Mouse (Mus musculus): ENCODE measurements around the gene Olfr9. TPM values are rescaled to one million over a fixed set of nuclear protein-coding genes. Genes with fewer than 3 reads are reported as not detected.

Olfr9 gene
- polyA plus RNA-seq (2021; fragmentation: Nextera tagmentation) = not detected in 2 replicates
- long read RNA-seq, experiment 1 = 0 reads
- long read RNA-seq, experiment 2 = 0 reads

DNA sequence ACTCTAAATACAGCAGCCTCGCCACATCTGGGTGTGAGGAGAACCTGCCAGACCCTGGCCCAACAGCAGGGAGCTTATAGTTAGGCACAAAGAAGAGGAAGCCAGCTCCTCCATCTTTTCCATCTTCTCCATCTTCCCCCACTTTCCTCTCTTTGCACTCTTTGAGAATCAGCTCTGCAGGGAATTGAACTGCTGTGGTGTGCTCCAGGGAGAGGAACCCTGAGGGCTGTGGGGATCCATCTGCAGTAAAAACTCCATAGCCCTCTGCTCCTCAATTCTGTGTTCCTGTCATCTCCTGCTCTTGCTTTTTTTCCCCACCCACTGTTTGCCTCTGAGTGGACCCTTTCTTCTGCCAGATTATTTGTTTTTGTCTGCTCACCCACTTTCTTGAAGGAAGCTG, at the start of gene Olfr9:
TSS of gene Olfr9 (plus strand) at position 301 of the 400 bp plus-strand sequence.

DNA sequence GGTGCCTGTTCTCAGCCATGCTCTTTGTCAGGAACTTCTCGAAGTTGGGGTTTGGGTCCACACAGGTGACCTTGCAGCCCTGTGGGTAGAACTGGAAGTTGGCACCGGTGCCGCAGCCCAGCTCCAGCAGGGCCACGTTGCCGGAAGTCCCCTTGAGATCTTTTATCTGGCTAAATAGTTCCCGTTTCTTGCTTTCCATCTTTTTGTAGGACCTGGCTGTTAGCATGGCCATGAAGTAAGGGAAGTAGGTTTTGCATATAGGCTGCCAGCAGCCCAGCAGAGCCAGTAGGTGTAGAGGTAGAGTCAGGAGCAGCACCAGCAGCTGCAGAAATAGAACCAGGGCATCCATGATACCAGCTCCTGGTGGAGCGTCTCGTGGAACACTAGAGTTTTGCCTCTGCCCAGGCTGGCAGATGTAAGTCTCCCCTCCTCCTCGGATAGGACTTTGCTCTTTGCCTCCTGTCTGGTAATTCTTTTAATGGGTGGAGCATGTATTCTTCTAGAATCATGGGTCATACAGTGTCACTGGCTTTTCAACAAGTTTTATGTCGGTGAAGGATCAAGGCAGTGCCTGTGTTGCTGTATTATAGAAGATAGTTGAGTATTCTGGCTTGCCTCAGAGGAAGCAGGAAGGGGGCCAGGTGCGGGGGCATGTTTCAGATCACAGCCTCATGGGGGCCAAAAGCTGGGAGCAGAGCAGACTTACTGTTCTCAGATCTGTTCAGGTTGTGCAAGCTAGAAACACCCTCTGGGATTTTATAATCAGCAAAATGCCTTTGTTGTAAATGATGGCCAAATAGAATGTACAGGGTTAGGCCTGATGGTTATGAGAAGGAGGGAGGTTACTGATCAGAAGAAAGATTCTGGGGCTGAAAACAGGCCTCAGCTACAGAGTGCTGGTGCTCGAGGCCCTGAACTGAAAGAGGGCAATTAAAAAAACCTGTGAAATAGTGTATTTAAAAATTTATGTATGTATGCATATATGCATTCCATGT, 28.3 kb upstream of the Olfr9 start, which contains the start of gene Mettl7b:
TSS of gene Mettl7b (minus strand) at position 399 of the 995 bp plus-strand sequence.

DNA sequence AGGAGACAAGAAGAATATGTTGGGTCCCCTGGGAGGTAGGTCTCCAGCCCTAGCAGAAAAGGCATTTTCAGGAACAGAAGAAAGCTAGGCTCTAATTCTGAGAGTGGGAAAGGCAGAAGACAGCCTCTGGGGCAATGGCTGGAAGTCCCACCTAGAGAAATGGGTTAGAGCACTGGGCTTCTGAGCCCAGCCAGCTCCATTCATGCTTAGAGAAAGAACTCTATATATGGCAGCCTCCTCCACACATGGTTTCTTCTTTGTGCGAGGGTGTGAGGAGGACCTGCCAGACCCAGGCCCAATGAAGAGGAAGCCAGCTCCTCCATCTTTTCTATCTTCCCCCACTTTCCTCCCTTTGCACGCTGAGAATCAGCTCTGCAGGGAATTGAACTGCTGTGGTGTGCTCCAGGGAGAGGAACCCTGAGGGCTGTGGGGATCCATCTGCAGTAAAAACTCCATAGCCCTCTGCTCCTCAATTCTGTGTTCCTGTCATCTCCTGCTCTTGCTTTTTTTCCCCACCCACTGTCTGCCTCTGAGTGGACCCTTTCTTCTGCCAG, 21.1 kb downstream of the Olfr9 start, which contains the start of gene Olfr763:
TSS of gene Olfr763 (plus strand) at position 504 of the 554 bp plus-strand sequence.

DNA sequence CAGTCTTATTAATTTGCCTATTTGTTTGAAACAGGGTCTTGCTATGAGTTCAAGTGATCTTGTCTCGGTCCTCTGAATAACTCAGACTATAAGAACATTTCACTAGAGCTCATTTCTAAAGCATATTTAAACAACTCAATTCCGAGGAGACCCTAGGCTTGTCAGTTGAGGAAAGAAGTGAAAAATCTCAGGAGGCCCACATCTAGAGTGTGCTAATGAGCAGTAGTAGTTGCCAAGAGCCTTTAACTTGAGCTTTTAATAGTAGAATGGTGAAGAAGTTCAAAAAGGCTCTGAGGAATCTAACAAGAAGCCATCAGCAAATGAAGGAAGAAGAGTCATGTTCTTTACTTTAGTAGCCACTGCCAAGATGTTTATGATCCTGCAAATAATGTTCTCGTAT, 50.6 kb downstream of the Olfr9 start, which contains the start of gene Olfr764-ps1:
TSS of gene Olfr764-ps1 (minus strand) at position 101 of the 400 bp plus-strand sequence.

Other genes with a start within 250 kb of the Olfr9 start
- gene Dgka, start 244.6 kb upstream of the Olfr9 start, polyA plus RNA-seq (2021; fragmentation: Nextera tagmentation) = 4.4 and 4.6 TPM in 2 replicates
- 6.4 and 11.2 TPM in 2 replicates for gene Pym1, start 241.5 kb upstream of the Olfr9 start, polyA plus RNA-seq (2021; fragmentation: Nextera tagmentation)
- 0.12 and 0.13 TPM in 2 replicates for gene Mmp19, start 198.5 kb upstream of the Olfr9 start, polyA plus RNA-seq (2021; fragmentation: Nextera tagmentation)
- 16.9 and 25.3 TPM in 2 replicates for gene Dnajc14, start 185.4 kb upstream of the Olfr9 start, polyA plus RNA-seq (2021; fragmentation: Nextera tagmentation)
- 3.4 and 3.7 TPM in 2 replicates for gene Tmem198b, start 185.1 kb upstream of the Olfr9 start, polyA plus RNA-seq (2021; fragmentation: Nextera tagmentation)
- 113 and 124 TPM in 2 replicates for gene Sarnp, start 172.1 kb upstream of the Olfr9 start, polyA plus RNA-seq (2021; fragmentation: Nextera tagmentation)
- 21.7 and 22.4 TPM in 2 replicates for gene Ormdl2, start 167.8 kb upstream of the Olfr9 start, polyA plus RNA-seq (2021; fragmentation: Nextera tagmentation)
- gene Gdf11, start 97.7 kb upstream of the Olfr9 start, polyA plus RNA-seq (2021; fragmentation: Nextera tagmentation) = 2.9 and 4.7 TPM in 2 replicates
- gene Cd63, start 88.4 kb upstream of the Olfr9 start, polyA plus RNA-seq (2021; fragmentation: Nextera tagmentation) = 156 and 164 TPM in 2 replicates
- 7.4 and 8.4 TPM in 2 replicates for gene Rdh5, start 66.5 kb upstream of the Olfr9 start, polyA plus RNA-seq (2021; fragmentation: Nextera tagmentation)
- 336 and 357 TPM in 2 replicates for gene Bloc1s1, start 65.4 kb upstream of the Olfr9 start, polyA plus RNA-seq (2021; fragmentation: Nextera tagmentation)
- gene Itga7, start 55.6 kb upstream of the Olfr9 start, polyA plus RNA-seq (2021; fragmentation: Nextera tagmentation) = 2.2 and 2.5 TPM in 2 replicates
- gene Mettl7b, start 28.4 kb upstream of the Olfr9 start, polyA plus RNA-seq (2021; fragmentation: Nextera tagmentation) = not detected in 2 replicates
- gene Olfr763, start 21.4 kb downstream of the Olfr9 start, polyA plus RNA-seq (2021; fragmentation: Nextera tagmentation) = not detected in 2 replicates
- gene Olfr764-ps1, start 50.5 kb downstream of the Olfr9 start, polyA plus RNA-seq (2021; fragmentation: Nextera tagmentation) = not detected in 2 replicates
- not detected in 2 replicates for gene Olfr765, start 60.6 kb downstream of the Olfr9 start, polyA plus RNA-seq (2021; fragmentation: Nextera tagmentation)
- not detected in 2 replicates for gene Olfr766-ps1, start 79.5 kb downstream of the Olfr9 start, polyA plus RNA-seq (2021; fragmentation: Nextera tagmentation)
- gene Olfr767, start 93.5 kb downstream of the Olfr9 start, polyA plus RNA-seq (2021; fragmentation: Nextera tagmentation) = not detected in 2 replicates
- gene Olfr768, start 109.9 kb downstream of the Olfr9 start, polyA plus RNA-seq (2021; fragmentation: Nextera tagmentation) = not detected in 2 replicates
- gene Olfr769, start 128.4 kb downstream of the Olfr9 start, polyA plus RNA-seq (2021; fragmentation: Nextera tagmentation) = not detected in 2 replicates
- not detected in 2 replicates for gene Olfr770, start 149.6 kb downstream of the Olfr9 start, polyA plus RNA-seq (2021; fragmentation: Nextera tagmentation)
- not detected in 2 replicates for gene Olfr771, start 175.3 kb downstream of the Olfr9 start, polyA plus RNA-seq (2021; fragmentation: Nextera tagmentation)
- not detected in 2 replicates for gene Olfr772, start 188.5 kb downstream of the Olfr9 start, polyA plus RNA-seq (2021; fragmentation: Nextera tagmentation)
- not detected in 2 replicates for gene Olfr773, start 198.0 kb downstream of the Olfr9 start, polyA plus RNA-seq (2021; fragmentation: Nextera tagmentation)
- gene Olfr774, start 246.8 kb downstream of the Olfr9 start, polyA plus RNA-seq (2021; fragmentation: Nextera tagmentation) = not detected in 2 replicates

Data from left cerebral cortex, adult 6 months (tissue).